16 mouse cellular contexts compared by ENCODE assay signal in the genomic region with DNA sequence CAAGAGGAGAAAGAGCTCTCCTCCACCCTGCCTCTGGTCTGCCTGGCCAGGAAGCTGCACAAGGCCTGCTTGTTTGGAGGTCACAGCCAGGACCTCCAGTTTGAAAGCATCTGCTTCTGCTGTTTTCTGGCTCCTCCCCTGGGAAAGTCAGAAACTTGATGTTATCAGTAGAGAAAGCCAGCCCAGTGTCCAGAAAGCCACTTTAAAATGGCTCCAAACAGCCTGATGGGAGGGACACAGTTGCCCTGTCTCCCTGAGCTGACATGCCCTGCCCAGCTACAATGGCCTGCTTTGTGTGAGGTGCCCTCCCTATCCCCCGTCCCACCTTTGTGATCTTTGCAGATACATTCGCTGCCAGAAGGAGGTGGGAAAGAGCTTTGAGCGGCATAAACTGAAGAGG. TPM values are rescaled to one million over a fixed set of nuclear protein-coding genes. Genes with fewer than 3 reads are reported as not detected.
A peak's percentile ranks its signal among the peaks of the same experiment; 100 is the strongest.
DNase-seq lines count a peak whose midpoint lies in the region; ATAC-seq lines count a peak whose summit lies in the region.
"Had no signal": no experiment of that assay in that cellular context is flagged by ENCODE, and none has a peak within 500 bp of the region (broad histone marks: within the 10 kb centered on the region; RNA-seq: fewer than 3 reads in every experiment).

No protein-coding gene starts in this region.

- no peak overlapping the region for H3K4me2 ChIP-seq in forebrain, embryonic 11.5 days (ENCODE audit: low read depth, low read length, severe bottlenecking)
- no peak overlapping the region for H3K4me2 ChIP-seq in hindbrain, embryonic 14.5 days (replicated peaks)
- H3K4me2 ChIP-seq in neural tube, embryonic 13.5 days: no peak overlapping the region
- no peak overlapping the region for H3K4me2 ChIP-seq in stomach, embryonic 15.5 days
- H3K4me2 ChIP-seq: lung, embryonic 14.5 days had no signal

- ATAC-seq in forebrain, embryonic 11.5 days (replicated peaks; ENCODE audit: low FRiP score): no peak
- no peak for ATAC-seq in hindbrain, embryonic 14.5 days (ENCODE audit: low FRiP score)
- no peak for ATAC-seq in neural tube, embryonic 13.5 days (ENCODE audit: low read depth)
- ATAC-seq in stomach, embryonic 15.5 days (ENCODE audit: insufficient read depth, low FRiP score, low read depth): no peak
- ATAC-seq: intestine, postnatal 0 days had no signal

- no peak for DNase-seq in forebrain, embryonic 10.5 days (ENCODE audit: extremely low spot score, low spot score)
- no peak for DNase-seq in forebrain, embryonic 11.5 days (ENCODE audit: low spot score)
- DNase-seq in hindbrain, embryonic 10.5 days (ENCODE audit: low spot score): peak; percentile 24
- no peak for DNase-seq in hindbrain, embryonic 14.5 days (ENCODE audit: low spot score)
- no peak for DNase-seq in neural tube, embryonic 10.5 days (ENCODE audit: extremely low spot score, low spot score)
- DNase-seq in urinary bladder, postnatal 36 days (ENCODE audit: low spot score in 2 of 2): no peak
- DNase-seq: cerebellum, adult 18-20 months; kidney, postnatal 25 days; layer of hippocampus, postnatal 36 days; lung, embryonic 14.5 days had no signal

- peaks cover 29% of the 10 kb centered on the region for H3K4me1 ChIP-seq in forebrain, embryonic 10.5 days
- H3K4me1 ChIP-seq in forebrain, embryonic 11.5 days (replicated peaks; ENCODE audit: control insufficient read depth, insufficient read depth, low read length): no peaks in the 10 kb centered on the region; the same call in 1 of the 2 replicates
- H3K4me1 ChIP-seq in hindbrain, embryonic 10.5 days (replicated peaks): peaks cover 50% of the 10 kb centered on the region
- no peaks in the 10 kb centered on the region for H3K4me1 ChIP-seq in hindbrain, embryonic 14.5 days (replicated peaks; ENCODE audit: control insufficient read depth, insufficient read depth, low read length)
- no peaks in the 10 kb centered on the region; the same call in 1 of the 2 replicates for H3K4me1 ChIP-seq in neural tube, embryonic 13.5 days (replicated peaks)
- H3K4me1 ChIP-seq in stomach, embryonic 15.5 days: peaks cover 6% of the 10 kb centered on the region; the same call in 1 of the 2 replicates

- H3K36me3 ChIP-seq in forebrain, embryonic 10.5 days (replicated peaks): peaks cover 82% of the 10 kb centered on the region
- peaks cover 23% of the 10 kb centered on the region for H3K36me3 ChIP-seq in forebrain, embryonic 11.5 days (ENCODE audit: control insufficient read depth, insufficient read depth, low read length)
- H3K36me3 ChIP-seq in hindbrain, embryonic 10.5 days: peaks cover 85% of the 10 kb centered on the region
- peaks cover 87% of the 10 kb centered on the region for H3K36me3 ChIP-seq in hindbrain, embryonic 14.5 days (replicated peaks; ENCODE audit: control insufficient read depth, insufficient read depth)
- H3K36me3 ChIP-seq in neural tube, embryonic 13.5 days: peaks cover 80% of the 10 kb centered on the region
- H3K36me3 ChIP-seq in stomach, embryonic 15.5 days: peaks cover 57% of the 10 kb centered on the region

- WGBS in forebrain, embryonic 10.5 days: 75% methylated on average over 3 of the region's 3 CpGs
- 65% methylated on average over 3 of the region's 3 CpGs for WGBS in forebrain, embryonic 11.5 days
- WGBS in hindbrain, embryonic 10.5 days: 75% methylated on average over 3 of the region's 3 CpGs
- WGBS in hindbrain, embryonic 14.5 days: 75% methylated on average over 3 of the region's 3 CpGs
- 72% methylated on average over 3 of the region's 3 CpGs for WGBS in neural tube, embryonic 13.5 days
- WGBS in stomach, embryonic 15.5 days: 68% methylated on average over 3 of the region's 3 CpGs

- H3K4me3 ChIP-seq in forebrain, embryonic 10.5 days: no peak overlapping the region
- no peak overlapping the region for H3K4me3 ChIP-seq in forebrain, embryonic 11.5 days (ENCODE audit: low read depth, low read length)
- H3K4me3 ChIP-seq in hindbrain, embryonic 10.5 days: no peak overlapping the region
- no peak overlapping the region for H3K4me3 ChIP-seq in hindbrain, embryonic 14.5 days (replicated peaks; ENCODE audit: low read length)
- no peak overlapping the region for H3K4me3 ChIP-seq in neural tube, embryonic 13.5 days
- no peak overlapping the region for H3K4me3 ChIP-seq in stomach, embryonic 15.5 days (replicated peaks)

- no peaks in the 10 kb centered on the region for H3K9me3 ChIP-seq in forebrain, embryonic 10.5 days
- H3K9me3 ChIP-seq in forebrain, embryonic 11.5 days (ENCODE audit: control insufficient read depth, low read length): no peaks in the 10 kb centered on the region
- H3K9me3 ChIP-seq in hindbrain, embryonic 10.5 days: no peaks in the 10 kb centered on the region
- no peaks in the 10 kb centered on the region for H3K9me3 ChIP-seq in hindbrain, embryonic 14.5 days (ENCODE audit: control insufficient read depth, low read length)
- no peaks in the 10 kb centered on the region for H3K9me3 ChIP-seq in neural tube, embryonic 13.5 days
- no peaks in the 10 kb centered on the region for H3K9me3 ChIP-seq in stomach, embryonic 15.5 days

- no peak overlapping the region; the same call in 1 of the 2 replicates for H3K9ac ChIP-seq in forebrain, embryonic 11.5 days (ENCODE audit: low read length)
- H3K9ac ChIP-seq in hindbrain, embryonic 14.5 days: no peak overlapping the region
- no peak overlapping the region for H3K9ac ChIP-seq in neural tube, embryonic 13.5 days
- no peak overlapping the region for H3K9ac ChIP-seq in stomach, embryonic 15.5 days
- H3K9ac ChIP-seq: lung, embryonic 14.5 days had no signal

- peaks cover 14% of the 10 kb centered on the region for H3K27me3 ChIP-seq in forebrain, embryonic 10.5 days (ENCODE audit: poor library complexity, severe bottlenecking)
- peaks cover 4% of the 10 kb centered on the region; the same call in 1 of the 2 replicates for H3K27me3 ChIP-seq in forebrain, embryonic 11.5 days (ENCODE audit: control insufficient read depth, insufficient read depth, low read length)
- peaks cover 15% of the 10 kb centered on the region for H3K27me3 ChIP-seq in hindbrain, embryonic 10.5 days (ENCODE audit: insufficient read depth, poor library complexity, severe bottlenecking)
- peaks cover 4% of the 10 kb centered on the region; the same call in 1 of the 2 replicates for H3K27me3 ChIP-seq in hindbrain, embryonic 14.5 days (ENCODE audit: control insufficient read depth, insufficient read depth, low read length)
- H3K27me3 ChIP-seq in neural tube, embryonic 13.5 days: peaks cover 7% of the 10 kb centered on the region
- H3K27me3 ChIP-seq in stomach, embryonic 15.5 days (replicated peaks): no peaks in the 10 kb centered on the region

- peak overlapping the region; percentile 32; the same call in 1 of the 2 replicates for H3K27ac ChIP-seq in forebrain, embryonic 10.5 days
- H3K27ac ChIP-seq in forebrain, embryonic 11.5 days (ENCODE audit: low read depth, low read length): no peak overlapping the region
- H3K27ac ChIP-seq in hindbrain, embryonic 10.5 days: peak overlapping the region; percentile 72
- H3K27ac ChIP-seq in hindbrain, embryonic 14.5 days: no peak overlapping the region
- H3K27ac ChIP-seq in neural tube, embryonic 13.5 days (replicated peaks): peak overlapping the region; percentile 29
- peak overlapping the region; percentile 31; the same call in 1 of the 2 replicates for H3K27ac ChIP-seq in stomach, embryonic 15.5 days

RNA-seq across cellular contexts. Expression of a gene that starts 4.4 kb away (rescaled TPM):
- polyA plus RNA-seq in forebrain, embryonic 10.5 days (2016; fragmentation: Nextera tagmentation; extraction: Ambion mirVana): 1.1 and 1.2 TPM in 2 replicates
- polyA plus RNA-seq in forebrain, embryonic 11.5 days (2014; fragmentation: Nextera tagmentation; extraction: Ambion mirVana): 1.1 and 1.2 TPM in 2 replicates
- polyA plus RNA-seq in hindbrain, embryonic 10.5 days (2016; fragmentation: Nextera tagmentation; extraction: Ambion mirVana): 0.86 and 1.4 TPM in 2 replicates
- 0.94 and 1.1 TPM in 2 replicates for polyA plus RNA-seq in hindbrain, embryonic 14.5 days (2014; fragmentation: Nextera tagmentation; extraction: Ambion mirVana)
- 3.4 and 5.3 TPM in 2 replicates for polyA plus RNA-seq in neural tube, embryonic 13.5 days (2015; fragmentation: Nextera tagmentation; extraction: Ambion mirVana)
- polyA plus RNA-seq in stomach, embryonic 15.5 days (2015; fragmentation: Nextera tagmentation; extraction: Ambion mirVana): 9.9 and 13.3 TPM in 2 replicates

RNA-seq across cellular contexts. Expression of a gene that starts 12.6 kb away (rescaled TPM):
- polyA plus RNA-seq in forebrain, embryonic 10.5 days (2016; fragmentation: Nextera tagmentation; extraction: Ambion mirVana): 0.10 and 0.24 TPM in 2 replicates
- polyA plus RNA-seq in forebrain, embryonic 11.5 days (2014; fragmentation: Nextera tagmentation; extraction: Ambion mirVana): not detected in 2 replicates
- polyA plus RNA-seq in hindbrain, embryonic 10.5 days (2016; fragmentation: Nextera tagmentation; extraction: Ambion mirVana): 0.12 TPM in 1 of 2 replicates, not detected in the other
- 0.20 TPM in 1 of 2 replicates, not detected in the other for polyA plus RNA-seq in hindbrain, embryonic 14.5 days (2014; fragmentation: Nextera tagmentation; extraction: Ambion mirVana)
- polyA plus RNA-seq in neural tube, embryonic 13.5 days (2015; fragmentation: Nextera tagmentation; extraction: Ambion mirVana): not detected in 2 replicates
- polyA plus RNA-seq in stomach, embryonic 15.5 days (2015; fragmentation: Nextera tagmentation; extraction: Ambion mirVana): 1.8 and 4.1 TPM in 2 replicates
- polyA plus RNA-seq: limb, embryonic 11.5 days; midbrain, postnatal 0 days had no signal

RNA-seq across cellular contexts. Expression of a gene that starts 18.5 kb away (rescaled TPM):
- not detected in 2 replicates for polyA plus RNA-seq in forebrain, embryonic 10.5 days (2016; fragmentation: Nextera tagmentation; extraction: Ambion mirVana)
- not detected in 2 replicates for polyA plus RNA-seq in forebrain, embryonic 11.5 days (2014; fragmentation: Nextera tagmentation; extraction: Ambion mirVana)
- polyA plus RNA-seq in hindbrain, embryonic 10.5 days (2016; fragmentation: Nextera tagmentation; extraction: Ambion mirVana): not detected in 2 replicates
- not detected in 2 replicates for polyA plus RNA-seq in hindbrain, embryonic 14.5 days (2014; fragmentation: Nextera tagmentation; extraction: Ambion mirVana)
- not detected in 2 replicates for polyA plus RNA-seq in neural tube, embryonic 13.5 days (2015; fragmentation: Nextera tagmentation; extraction: Ambion mirVana)
- 0.35 and 1.6 TPM in 2 replicates for polyA plus RNA-seq in stomach, embryonic 15.5 days (2015; fragmentation: Nextera tagmentation; extraction: Ambion mirVana)
- polyA plus RNA-seq: intestine, postnatal 0 days; limb, embryonic 11.5 days; lung, embryonic 14.5 days; neural tube, embryonic 14.5 days had no signal

RNA-seq across cellular contexts. Expression of a gene that starts 23.9 kb away (rescaled TPM):
- 81.7 and 85.6 TPM in 2 replicates for polyA plus RNA-seq in forebrain, embryonic 10.5 days (2016; fragmentation: Nextera tagmentation; extraction: Ambion mirVana)
- polyA plus RNA-seq in forebrain, embryonic 11.5 days (2014; fragmentation: Nextera tagmentation; extraction: Ambion mirVana): 70.6 and 75.4 TPM in 2 replicates
- polyA plus RNA-seq in hindbrain, embryonic 10.5 days (2016; fragmentation: Nextera tagmentation; extraction: Ambion mirVana): 84.1 and 87.8 TPM in 2 replicates
- polyA plus RNA-seq in hindbrain, embryonic 14.5 days (2014; fragmentation: Nextera tagmentation; extraction: Ambion mirVana): 44.2 and 47.9 TPM in 2 replicates
- polyA plus RNA-seq in neural tube, embryonic 13.5 days (2015; fragmentation: Nextera tagmentation; extraction: Ambion mirVana): 57.2 and 66.1 TPM in 2 replicates
- polyA plus RNA-seq in stomach, embryonic 15.5 days (2015; fragmentation: Nextera tagmentation; extraction: Ambion mirVana): 48.5 and 51.1 TPM in 2 replicates

RNA-seq across cellular contexts. Expression of a gene that starts 24.0 kb away (rescaled TPM):
- polyA plus RNA-seq in forebrain, embryonic 10.5 days (2016; fragmentation: Nextera tagmentation; extraction: Ambion mirVana): 2.7 and 3.3 TPM in 2 replicates
- polyA plus RNA-seq in forebrain, embryonic 11.5 days (2014; fragmentation: Nextera tagmentation; extraction: Ambion mirVana): 1.6 and 2.7 TPM in 2 replicates
- polyA plus RNA-seq in hindbrain, embryonic 10.5 days (2016; fragmentation: Nextera tagmentation; extraction: Ambion mirVana): 1.5 and 2.7 TPM in 2 replicates
- polyA plus RNA-seq in hindbrain, embryonic 14.5 days (2014; fragmentation: Nextera tagmentation; extraction: Ambion mirVana): 0.67 and 0.82 TPM in 2 replicates
- 1.5 and 1.7 TPM in 2 replicates for polyA plus RNA-seq in neural tube, embryonic 13.5 days (2015; fragmentation: Nextera tagmentation; extraction: Ambion mirVana)
- polyA plus RNA-seq in stomach, embryonic 15.5 days (2015; fragmentation: Nextera tagmentation; extraction: Ambion mirVana): 21.6 and 30.6 TPM in 2 replicates

Comparison
In these comparisons a context has a peak if more than half of its experiments do, and no peak if none do; other contexts are left out.
1. H3K27ac ChIP-seq: peak in forebrain, embryonic 10.5 days (single experiment), hindbrain, embryonic 10.5 days (single experiment), neural tube, embryonic 13.5 days (single experiment) and stomach, embryonic 15.5 days (single experiment); none in forebrain, embryonic 11.5 days (single experiment) and hindbrain, embryonic 14.5 days (single experiment).